Mouse (Mus musculus) limb, embryonic 13.5 days (tissue): ENCODE measurements around the gene Bfar. TPM values are rescaled to one million over a fixed set of nuclear protein-coding genes. Genes with fewer than 3 reads are reported as not detected.
A peak's percentile ranks its signal among the peaks of the same experiment; 100 is the strongest.
"Not testable (repeated sequence)": the region's sequence is repeated elsewhere in the genome, so short reads cannot be mapped to it uniquely, and the experiment has no call there.

Experiments
- ATAC-seq: fragments of 200-750 bp; cut with Nextera tagmentation; 2 replicates; pipeline ENCODE4 v1.8.0; 2017; ENCODE audit warnings: low read depth, moderate number of reproducible peaks, moderate TSS enrichment; ENCODE audit not compliant: low FRiP score
- H3K27ac ChIP-seq: fragments of 300-500 bp; sonication (generic); 2 replicates; pipeline ENCODE4 v1.5.1; 2015; ENCODE audit warnings: inconsistent platforms, mild to moderate bottlenecking, moderate library complexity
- H3K27me3 ChIP-seq: fragments of 300-500 bp; sonication (generic); 2 replicates; pipeline ENCODE4 v1.6.1; 2015; ENCODE audit warnings: mild to moderate bottlenecking, inconsistent platforms
- H3K36me3 ChIP-seq: fragments of 300-500 bp; sonication (generic); 2 replicates; pipeline ENCODE4 v1.6.1; 2015; ENCODE audit warnings: inconsistent platforms, mild to moderate bottlenecking, moderate library complexity
- H3K4me1 ChIP-seq: fragments of 300-500 bp; sonication (generic); 2 replicates; pipeline ENCODE4 v1.6.1; 2015; ENCODE audit warnings: inconsistent platforms
- H3K4me2 ChIP-seq: fragments of 300-500 bp; sonication (generic); replicated peaks from 2 replicates; pipeline ENCODE4 v1.6.1; 2015; ENCODE audit warnings: inconsistent platforms, mild to moderate bottlenecking, moderate library complexity
- H3K4me3 ChIP-seq: fragments of 300-500 bp; sonication (generic); 2 replicates; pipeline ENCODE4 v1.5.1; 2015; ENCODE audit warnings: moderate library complexity, mild to moderate bottlenecking, inconsistent platforms
- H3K9ac ChIP-seq: fragments of 300-500 bp; sonication (generic); 2 replicates; pipeline ENCODE4 v1.6.1; 2015; ENCODE audit warnings: mild to moderate bottlenecking, inconsistent platforms
- H3K9me3 ChIP-seq: fragments of 300-500 bp; sonication (generic); 2 replicates; pipeline ENCODE4 v1.6.1; 2016; ENCODE audit warnings: inconsistent platforms
- WGBS: fragments of 180-500 bp; shearing (Covaris S2); methylation state at CpG from one replicate; pipeline ENCODE4 v1.1.7; 2015; 5-methylcytosine and 5-hydroxymethylcytosine counted together
- polyA plus RNA-seq: library from polyadenylated mRNA; unstranded; fragments of >200 nt; fragmentation: Nextera tagmentation; extraction: Ambion mirVana; gene quantifications from 2 replicates; pipeline ENCODE4 v1.2.1, GENCODE M21; 2015

Bfar gene
- polyA plus RNA-seq, 1 experiment from 2014 or later: 52.1 TPM

- not testable (repeated sequence) for H3K9ac ChIP-seq, H3K27me3 ChIP-seq, H3K27ac ChIP-seq, H3K9me3 ChIP-seq, ATAC-seq, H3K36me3 ChIP-seq
- 76% methylated on average over 5 of the region's 5 CpGs for WGBS
- Histone ChIP-seq H3K4me2 (peak overlapping the region; percentile 80), H3K4me1 (peaks cover 17% of the 10 kb centered on the region), H3K4me3 (peak overlapping the region; percentile 96; the same call in 1 of the 2 replicates)
These were observed 762 bp upstream of the Bfar start for GRCm38 (mm10) chr16:13670896-13671295.

- peak overlapping the region; percentile 80 for H3K4me2 ChIP-seq
- peak overlapping the region; percentile 95 for H3K9ac ChIP-seq
- H3K4me3 ChIP-seq: peak overlapping the region; percentile 96
- ATAC-seq: peak; percentile 19; the same call in 1 of the 2 replicates
- 1% methylated on average over 20 of the region's 20 CpGs for WGBS
- no peaks in the 10 kb centered on the region for H3K27me3 ChIP-seq
- H3K36me3 ChIP-seq: peaks cover 12% of the 10 kb centered on the region
- peaks cover 10% of the 10 kb centered on the region for H3K4me1 ChIP-seq
- peak overlapping the region; percentile 55 for H3K27ac ChIP-seq
- H3K9me3 ChIP-seq: no peaks in the 10 kb centered on the region
These were observed 784 bp downstream of the Bfar start for GRCm38 (mm10) chr16:13672386-13672898.

- Histone ChIP-seq H3K4me2 (peak overlapping the region; percentile 80), H3K36me3 (peaks cover 19% of the 10 kb centered on the region), H3K9ac (no peak overlapping the region; the same call in 1 of the 2 replicates), H3K27me3 (no peaks in the 10 kb centered on the region), H3K27ac (no peak overlapping the region), H3K4me3 (peak overlapping the region; percentile 96), H3K9me3 (no peaks in the 10 kb centered on the region), H3K4me1 (peaks cover 10% of the 10 kb centered on the region)
- ATAC-seq: no peak
- 86% methylated on average over 5 of the region's 5 CpGs for WGBS
These were observed 1.5 kb downstream of the Bfar start for GRCm38 (mm10) chr16:13673114-13673513.

- 91% methylated on average over 3 of the region's 3 CpGs for WGBS
These were observed 2.9 kb downstream of the Bfar start for GRCm38 (mm10) chr16:13674511-13674910.

GRCm38 (mm10) chr16:13678601-13679319, 7.1 kb downstream of the Bfar start:
- no peak overlapping the region for H3K4me3 ChIP-seq
- ATAC-seq: no peak
- H3K9ac ChIP-seq: no peak overlapping the region
- no peaks in the 10 kb centered on the region for H3K4me1 ChIP-seq
- no peaks in the 10 kb centered on the region for H3K27me3 ChIP-seq
- peaks cover 39% of the 10 kb centered on the region for H3K36me3 ChIP-seq
- H3K27ac ChIP-seq: no peak overlapping the region
- H3K9me3 ChIP-seq: no peaks in the 10 kb centered on the region
- no peak overlapping the region for H3K4me2 ChIP-seq
- 86% methylated on average over 3 of the region's 3 CpGs for WGBS

More at GRCm38 (mm10) chr16:13674511-13674910, 2.9 kb downstream of the Bfar start:
- Histone ChIP-seq H3K9me3 (no peaks in the 10 kb centered on the region), H3K4me2 (no peak overlapping the region), H3K4me1 (peaks cover 10% of the 10 kb centered on the region), H3K4me3 (no peak overlapping the region), H3K27ac (no peak overlapping the region), H3K36me3 (peaks cover 30% of the 10 kb centered on the region), H3K9ac (no peak overlapping the region), H3K27me3 (no peaks in the 10 kb centered on the region)
- ATAC-seq: no peak

- H3K36me3 ChIP-seq: peaks cover 87% of the 10 kb centered on the region
These were observed 27.3 kb downstream of the Bfar start for GRCm38 (mm10) chr16:13698998-13699397.

GRCm38 (mm10) chr16:13702184-13702583, 30.5 kb downstream of the Bfar start:
- no peak overlapping the region for H3K9ac ChIP-seq
- no peak overlapping the region for H3K27ac ChIP-seq
- no peak overlapping the region for H3K4me3 ChIP-seq
- no peaks in the 10 kb centered on the region for H3K4me1 ChIP-seq
- ATAC-seq: no peak
- H3K4me2 ChIP-seq: no peak overlapping the region
- 96% methylated on average over 7 of the region's 7 CpGs for WGBS
- H3K36me3 ChIP-seq: peaks cover 82% of the 10 kb centered on the region
- H3K9me3 ChIP-seq: no peaks in the 10 kb centered on the region
- H3K27me3 ChIP-seq: no peaks in the 10 kb centered on the region

More at GRCm38 (mm10) chr16:13698998-13699397, 27.3 kb downstream of the Bfar start:
- Histone ChIP-seq H3K27ac (no peak overlapping the region), H3K9ac (no peak overlapping the region), H3K4me1 (no peaks in the 10 kb centered on the region), H3K4me2 (no peak overlapping the region), H3K4me3 (no peak overlapping the region), H3K9me3 (no peaks in the 10 kb centered on the region), H3K27me3 (no peaks in the 10 kb centered on the region)
- ATAC-seq: no peak
- 88% methylated on average over 7 of the region's 7 CpGs for WGBS

GRCm38 (mm10) chr16:13704676-13705075, 33.0 kb downstream of the Bfar start:
- ATAC-seq: no peak
- no peaks in the 10 kb centered on the region for H3K4me1 ChIP-seq
- peaks cover 61% of the 10 kb centered on the region for H3K36me3 ChIP-seq
- no peak overlapping the region for H3K4me2 ChIP-seq
- H3K9me3 ChIP-seq: no peaks in the 10 kb centered on the region
- 94% methylated on average over 10 of the region's 10 CpGs for WGBS
- no peak overlapping the region for H3K9ac ChIP-seq
- no peak overlapping the region for H3K27ac ChIP-seq
- H3K4me3 ChIP-seq: no peak overlapping the region
- no peaks in the 10 kb centered on the region for H3K27me3 ChIP-seq

GRCm38 (mm10) chr16:13714910-13715309, 43.3 kb downstream of the Bfar start:
- Histone ChIP-seq H3K27me3 (no peaks in the 10 kb centered on the region), H3K4me3 (no peak overlapping the region), H3K9ac (no peak overlapping the region), H3K4me2 (no peak overlapping the region), H3K27ac (no peak overlapping the region), H3K36me3 (no peaks in the 10 kb centered on the region), H3K4me1 (no peaks in the 10 kb centered on the region), H3K9me3 (no peaks in the 10 kb centered on the region)
- no peak for ATAC-seq
- 74% methylated on average over 3 of the region's 3 CpGs for WGBS

- Histone ChIP-seq H3K9me3 (no peaks in the 10 kb centered on the region), H3K4me2 (no peak overlapping the region), H3K4me1 (no peaks in the 10 kb centered on the region), H3K9ac (no peak overlapping the region), H3K36me3 (no peaks in the 10 kb centered on the region), H3K27me3 (no peaks in the 10 kb centered on the region), H3K27ac (no peak overlapping the region), H3K4me3 (no peak overlapping the region)
- ATAC-seq: no peak
- WGBS: 79% methylated on average over 2 of the region's 2 CpGs
These were observed 45.3 kb downstream of the Bfar start for GRCm38 (mm10) chr16:13716821-13717553.

GRCm38 (mm10) chr16:13722937-13723336, 51.3 kb downstream of the Bfar start:
- ATAC-seq: no peak
- Histone ChIP-seq H3K4me1 (no peaks in the 10 kb centered on the region), H3K9ac (no peak overlapping the region), H3K4me3 (no peak overlapping the region), H3K4me2 (no peak overlapping the region), H3K27me3 (no peaks in the 10 kb centered on the region), H3K27ac (no peak overlapping the region), H3K36me3 (no peaks in the 10 kb centered on the region), H3K9me3 (no peaks in the 10 kb centered on the region)
- 36% methylated on average over 10 of the region's 10 CpGs for WGBS

- 81% methylated on average over 5 of the region's 5 CpGs for WGBS
- Histone ChIP-seq H3K4me1 (no peaks in the 10 kb centered on the region; the same call in 1 of the 2 replicates), H3K9ac (no peak overlapping the region), H3K9me3 (no peaks in the 10 kb centered on the region), H3K27me3 (peaks cover 12% of the 10 kb centered on the region), H3K4me2 (no peak overlapping the region), H3K4me3 (no peak overlapping the region), H3K27ac (no peak overlapping the region), H3K36me3 (no peaks in the 10 kb centered on the region)
- ATAC-seq: no peak
These were observed 56.2 kb downstream of the Bfar start for GRCm38 (mm10) chr16:13727811-13728335.
